In genomic region chr12:51988536-51988935, GRCm38 (mm10) we compare ENCODE assay signal across 39 mouse cellular contexts. TPM values are rescaled to one million over a fixed set of nuclear protein-coding genes. Genes with fewer than 3 reads are reported as not detected.
A peak's percentile ranks its signal among the peaks of the same experiment; 100 is the strongest.
DNase-seq lines count a peak whose midpoint lies in the region; TF ChIP-seq lines count a peak whose summit lies in the region.
"Had no signal": no experiment of that assay in that cellular context is flagged by ENCODE, and none has a peak within 500 bp of the region (broad histone marks: within the 10 kb centered on the region; RNA-seq: fewer than 3 reads in every experiment).

No protein-coding gene starts in this region.

- TF ChIP-seq CTCF in bone marrow macrophage, adult 2 months (IDR thresholded peaks at IDR 0.05; ENCODE audit: low read depth, low read length) = no peak

- no peak overlapping the region for H3K4me3 ChIP-seq in bone marrow macrophage, adult 2 months (ENCODE audit: insufficient read depth, low read length)
- no peak overlapping the region for H3K4me3 ChIP-seq in midbrain, embryonic 10.5 days
- H3K4me3 ChIP-seq: heart, embryonic 15.5 days; hindbrain, embryonic 12.5 days; intestine, embryonic 15.5 days; midbrain, embryonic 15.5 days; neural tube, embryonic 12.5 days had no signal

- no peak for TF ChIP-seq POLR2A in bone marrow macrophage, adult 2 months (IDR thresholded peaks at IDR 0.05; ENCODE audit: borderline replicate concordance, low read depth, low read length)

- WGBS in midbrain, embryonic 10.5 days = 87% methylated on average over 5 of the region's 5 CpGs

- H3K4me1 ChIP-seq in bone marrow macrophage, adult 2 months (ENCODE audit: control insufficient read depth, insufficient read depth, low read length) = peaks cover 22% of the 10 kb centered on the region
- H3K4me1 ChIP-seq in midbrain, embryonic 10.5 days = no peaks in the 10 kb centered on the region
- H3K4me1 ChIP-seq: hindbrain, embryonic 12.5 days; intestine, embryonic 15.5 days; midbrain, embryonic 15.5 days; neural tube, embryonic 12.5 days had no signal

- no peaks in the 10 kb centered on the region for H3K27me3 ChIP-seq in midbrain, embryonic 10.5 days (ENCODE audit: low read depth, poor library complexity, severe bottlenecking)
- H3K27me3 ChIP-seq: CH12.LX; heart, embryonic 15.5 days; hindbrain, embryonic 12.5 days; intestine, embryonic 15.5 days; midbrain, embryonic 15.5 days; neural tube, embryonic 12.5 days had no signal

- H3K36me3 ChIP-seq in midbrain, embryonic 10.5 days = peaks cover 12% of the 10 kb centered on the region
- H3K36me3 ChIP-seq: heart, embryonic 15.5 days; hindbrain, embryonic 12.5 days; intestine, embryonic 15.5 days; midbrain, embryonic 15.5 days; neural tube, embryonic 12.5 days had no signal

- no peaks in the 10 kb centered on the region for H3K9me3 ChIP-seq in midbrain, embryonic 10.5 days (replicated peaks)
- H3K9me3 ChIP-seq: heart, embryonic 15.5 days; hindbrain, embryonic 12.5 days; intestine, embryonic 15.5 days; midbrain, embryonic 15.5 days; neural tube, embryonic 12.5 days had no signal

- DNase-seq in adrenal gland, postnatal 36 days = peak; percentile 41 to 50
- DNase-seq in adrenal gland, postnatal 4 days (ENCODE audit: low spot score in 2 of 2) = no peak
- peak; percentile 71 for DNase-seq in 3134 (ENCODE audit: extremely low read depth, insufficient read length, low spot score)
- peak; percentile 29 for DNase-seq in MN1 (ENCODE audit: low spot score)
- no peak for DNase-seq in midbrain, embryonic 10.5 days (ENCODE audit: low spot score)
- no peak for DNase-seq in kidney, postnatal 36 days
- no peak for DNase-seq in left cerebral cortex, adult 8-10 months (ENCODE audit: low spot score in 2 of 2)
- DNase-seq: adrenal gland, postnatal 10 days; cerebellum, adult 11 months; cerebellum, adult 9-10 months; cerebellum, postnatal 36 days; kidney, adult 8-10 months; layer of hippocampus, adult 9-11 months; liver; lung, adult 2 months; lung, postnatal 10 days; thymus, postnatal 14 days had no signal

- H3K27ac ChIP-seq in bone marrow macrophage, adult 2 months (ENCODE audit: insufficient read depth, low read depth, low read length) = peak overlapping the region; percentile 65
- H3K27ac ChIP-seq in midbrain, embryonic 10.5 days (replicated peaks) = no peak overlapping the region
- H3K27ac ChIP-seq: heart, embryonic 15.5 days; hindbrain, embryonic 12.5 days; hindbrain, postnatal 0 days; intestine, embryonic 15.5 days; kidney, postnatal 0 days; liver, embryonic 14.5 days; macrophage; midbrain, embryonic 15.5 days; neural tube, embryonic 12.5 days had no signal

RNA-seq across cellular contexts. Expression of gene Heatr5a, which starts 17.4 kb away (rescaled TPM):
- 10 to 100 TPM; 22.2 to 22.4 TPM for total RNA-seq in adrenal gland, postnatal 36 days (2021)
- 10 to 100 TPM; 21.1 to 23.4 TPM for total RNA-seq in adrenal gland, postnatal 4 days (2021)
- polyA plus RNA-seq in bone marrow macrophage, adult 2 months (2012; ENCODE audit: insufficient read depth, insufficient read length, missing spikeins) = 37.9 and 41.6 TPM in 2 replicates
- 12.6 and 12.9 TPM in 2 replicates for polyA plus RNA-seq in midbrain, embryonic 10.5 days (2016; fragmentation: Nextera tagmentation; extraction: Ambion mirVana)
- total RNA-seq in left cerebral cortex, adult 8-10 months (2022) = 1 to 10 TPM; 8.0 to 9.8 (median 9.5) TPM

RNA-seq across cellular contexts. Expression of gene Dtd2, which starts 17.8 kb away (rescaled TPM):
- total RNA-seq in adrenal gland, postnatal 36 days (2021) = 10 to 100 TPM; 14.6 to 29.1 TPM
- 10 to 100 TPM; 28.6 to 34.3 TPM for total RNA-seq in adrenal gland, postnatal 4 days (2021)
- 8.9 and 9.4 TPM in 2 replicates for polyA plus RNA-seq in bone marrow macrophage, adult 2 months (2012; ENCODE audit: insufficient read depth, insufficient read length, missing spikeins)
- polyA plus RNA-seq in midbrain, embryonic 10.5 days (2016; fragmentation: Nextera tagmentation; extraction: Ambion mirVana) = 30.5 and 31.8 TPM in 2 replicates
- total RNA-seq in left cerebral cortex, adult 8-10 months (2022) = 10 to 100 TPM; 10.8 to 11.9 (median 11.6) TPM

RNA-seq across cellular contexts. Expression of gene Gpr33, which starts 39.3 kb away (rescaled TPM):
- total RNA-seq in adrenal gland, postnatal 36 days (2021) = not detected
- total RNA-seq in adrenal gland, postnatal 4 days (2021) = not detected
- polyA plus RNA-seq in bone marrow macrophage, adult 2 months (2012; ENCODE audit: insufficient read depth, insufficient read length, missing spikeins) = not detected in 2 replicates
- polyA plus RNA-seq in midbrain, embryonic 10.5 days (2016; fragmentation: Nextera tagmentation; extraction: Ambion mirVana) = not detected in 2 replicates
- not detected for total RNA-seq in left cerebral cortex, adult 8-10 months (2022)
- total RNA-seq: adrenal gland, postnatal 10 days; CH12.LX; ES-E14; gastrocnemius, adult 8-10 months; heart, postnatal 25 days; hindbrain, postnatal 0 days; left cerebral cortex, postnatal 14 days; megakaryocyte-erythroid progenitor cell, adult 5-6 weeks had no signal
- polyA plus RNA-seq: C2C12; embryonic facial prominence, embryonic 11.5 days; forebrain, embryonic 14.5 days; frontal cortex, adult 2 months; gonadal fat pad, adult 2 months; heart, embryonic 15.5 days; hindbrain, embryonic 12.5 days; hindbrain, postnatal 0 days; intestine, embryonic 15.5 days; kidney, postnatal 0 days; limb, embryonic 11.5 days; liver, embryonic 14.5 days; macrophage; midbrain, embryonic 15.5 days; neural tube, embryonic 12.5 days had no signal

Comparison
In these comparisons a context has a peak if more than half of its experiments do, and no peak if none do; other contexts are left out.
1. DNase-seq: peak in adrenal gland, postnatal 36 days (2 of 2), 3134 (single experiment) and MN1 (single experiment); none in adrenal gland, postnatal 4 days (0 of 2), midbrain, embryonic 10.5 days (single experiment), kidney, postnatal 36 days (0 of 2) and left cerebral cortex, adult 8-10 months (0 of 2).